Mouse (Mus musculus): Measurements from ENCODE around the gene Camsap2. TPM values are rescaled to one million over a fixed set of nuclear protein-coding genes. Genes with fewer than 3 reads are reported as not detected.

Camsap2 gene
- polyA plus RNA-seq, 1 experiment from 2014 or later: 9.0 TPM

DNA sequence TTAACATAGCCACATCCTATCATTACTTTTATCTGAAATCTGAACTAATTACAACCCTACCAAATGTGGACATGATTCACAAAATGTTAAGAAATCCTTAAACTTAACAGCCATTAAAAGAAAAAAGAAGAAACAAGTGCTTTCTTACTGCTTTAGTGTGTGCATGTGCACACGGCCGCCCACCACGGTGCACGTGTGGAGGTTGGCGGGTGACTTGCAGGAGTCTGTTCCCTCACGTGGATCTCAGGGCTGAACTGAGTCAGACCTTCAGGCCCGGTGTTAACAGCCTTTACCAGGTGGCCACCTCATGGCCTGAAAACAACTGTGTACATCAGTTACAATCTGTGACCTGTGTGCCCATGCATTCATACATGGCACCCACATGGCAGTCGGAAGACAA, 68.5 kb downstream of the Camsap2 start:
- H3K36me3 ChIP-seq (ENCODE audit: insufficient read depth, low read length): peaks cover 75% of the 10 kb centered on the region
- no peak for ATAC-seq (ENCODE audit: low FRiP score, low TSS enrichment)
- WGBS: 90% methylated on average over 8 of the region's 8 CpGs
- no peak overlapping the region for H3K4me3 ChIP-seq (ENCODE audit: low read length)
- H3K9ac ChIP-seq (replicated peaks; ENCODE audit: low read length): no peak overlapping the region
- no peaks in the 10 kb centered on the region for H3K27me3 ChIP-seq (ENCODE audit: insufficient read depth, low read length)
- no peak overlapping the region for H3K27ac ChIP-seq (ENCODE audit: low read length)
- H3K4me2 ChIP-seq (replicated peaks; ENCODE audit: low read depth, low read length): no peak overlapping the region
- no peaks in the 10 kb centered on the region for H3K9me3 ChIP-seq (ENCODE audit: low read length)
- no peaks in the 10 kb centered on the region for H3K4me1 ChIP-seq (ENCODE audit: insufficient read depth, low read length)

GRCm38 (mm10) chr1:136268224-136268623, 77.7 kb downstream of the Camsap2 start:
- Histone ChIP-seq H3K36me3 (ENCODE audit: insufficient read depth, low read length) (peaks cover 28% of the 10 kb centered on the region), H3K27ac (ENCODE audit: low read length) (no peak overlapping the region), H3K9ac (replicated peaks; ENCODE audit: low read length) (no peak overlapping the region), H3K4me2 (replicated peaks; ENCODE audit: low read depth, low read length) (no peak overlapping the region), H3K27me3 (ENCODE audit: insufficient read depth, low read length) (no peaks in the 10 kb centered on the region), H3K4me1 (ENCODE audit: insufficient read depth, low read length) (no peaks in the 10 kb centered on the region), H3K9me3 (ENCODE audit: low read length) (no peaks in the 10 kb centered on the region), H3K4me3 (ENCODE audit: low read length) (no peak overlapping the region)
- 86% methylated on average over 7 of the region's 7 CpGs for WGBS
- ATAC-seq (ENCODE audit: low FRiP score, low TSS enrichment): no peak

GRCm38 (mm10) chr1:136266127-136266526, 79.8 kb downstream of the Camsap2 start:
- Histone ChIP-seq H3K4me1 (ENCODE audit: insufficient read depth, low read length) (no peaks in the 10 kb centered on the region), H3K4me2 (replicated peaks; ENCODE audit: low read depth, low read length) (no peak overlapping the region), H3K9me3 (ENCODE audit: low read length) (no peaks in the 10 kb centered on the region), H3K27me3 (ENCODE audit: insufficient read depth, low read length) (peaks cover 18% of the 10 kb centered on the region), H3K36me3 (ENCODE audit: insufficient read depth, low read length) (peaks cover 12% of the 10 kb centered on the region; the same call in 1 of the 2 replicates), H3K9ac (replicated peaks; ENCODE audit: low read length) (no peak overlapping the region), H3K4me3 (ENCODE audit: low read length) (no peak overlapping the region), H3K27ac (ENCODE audit: low read length) (no peak overlapping the region)
- WGBS: 45% methylated on average over 6 of the region's 6 CpGs
- ATAC-seq (ENCODE audit: low FRiP score, low TSS enrichment): no peak

- Histone ChIP-seq H3K27ac (ENCODE audit: low read length) (no peak overlapping the region), H3K9ac (replicated peaks; ENCODE audit: low read length) (no peak overlapping the region), H3K9me3 (ENCODE audit: low read length) (no peaks in the 10 kb centered on the region), H3K27me3 (ENCODE audit: insufficient read depth, low read length) (peaks cover 46% of the 10 kb centered on the region), H3K4me3 (ENCODE audit: low read length) (no peak overlapping the region), H3K4me2 (replicated peaks; ENCODE audit: low read depth, low read length) (no peak overlapping the region), H3K36me3 (ENCODE audit: insufficient read depth, low read length) (peaks cover 4% of the 10 kb centered on the region; the same call in 1 of the 2 replicates), H3K4me1 (ENCODE audit: insufficient read depth, low read length) (peaks cover 12% of the 10 kb centered on the region)
- no peak for ATAC-seq (ENCODE audit: low FRiP score, low TSS enrichment)
- WGBS: 86% methylated on average over 5 of the region's 5 CpGs
These were observed 82.5 kb downstream of the Camsap2 start for GRCm38 (mm10) chr1:136263355-136263754.

GRCm38 (mm10) chr1:136260635-136261238, 85.2 kb downstream of the Camsap2 start, which contains the start of gene Gpr25:
Gene Gpr25, minus strand, starts transcription at chr1:136260873.
- Histone ChIP-seq H3K4me2 (replicated peaks; ENCODE audit: low read depth, low read length) (peak within 1 kb of the TSS; percentile 94), H3K27ac (ENCODE audit: low read length) (no peak within 1 kb of the TSS), H3K27me3 (ENCODE audit: insufficient read depth, low read length) (peaks cover 65% of the 10 kb centered on the region), H3K4me3 (ENCODE audit: low read length) (peak within 1 kb of the TSS; percentile 58), H3K9ac (replicated peaks; ENCODE audit: low read length) (peak within 1 kb of the TSS; percentile 59), H3K4me1 (ENCODE audit: insufficient read depth, low read length) (peaks cover 12% of the 10 kb centered on the region), H3K9me3 (ENCODE audit: low read length) (no peaks in the 10 kb centered on the region), H3K36me3 (ENCODE audit: insufficient read depth, low read length) (no peaks in the 10 kb centered on the region)
- peak; percentile 52; the same call in 1 of the 2 replicates for ATAC-seq (ENCODE audit: low FRiP score, low TSS enrichment)
- WGBS: 8% methylated on average over 28 of the region's 28 CpGs

- Histone ChIP-seq H3K4me2 (replicated peaks; ENCODE audit: low read depth, low read length) (peak overlapping the region; percentile 94), H3K9ac (replicated peaks; ENCODE audit: low read length) (peak overlapping the region; percentile 59), H3K4me1 (ENCODE audit: insufficient read depth, low read length) (peaks cover 12% of the 10 kb centered on the region), H3K9me3 (ENCODE audit: low read length) (no peaks in the 10 kb centered on the region), H3K27me3 (ENCODE audit: insufficient read depth, low read length) (peaks cover 68% of the 10 kb centered on the region), H3K27ac (ENCODE audit: low read length) (no peak overlapping the region), H3K4me3 (ENCODE audit: low read length) (peak overlapping the region; percentile 58), H3K36me3 (ENCODE audit: insufficient read depth, low read length) (no peaks in the 10 kb centered on the region)
- WGBS: under 1% methylated on average over 89 of the region's 95 CpGs
- peak; percentile 81 for ATAC-seq (ENCODE audit: low FRiP score, low TSS enrichment)
These were observed 85.8 kb downstream of the Camsap2 start for GRCm38 (mm10) chr1:136259893-136260634.

DNA sequence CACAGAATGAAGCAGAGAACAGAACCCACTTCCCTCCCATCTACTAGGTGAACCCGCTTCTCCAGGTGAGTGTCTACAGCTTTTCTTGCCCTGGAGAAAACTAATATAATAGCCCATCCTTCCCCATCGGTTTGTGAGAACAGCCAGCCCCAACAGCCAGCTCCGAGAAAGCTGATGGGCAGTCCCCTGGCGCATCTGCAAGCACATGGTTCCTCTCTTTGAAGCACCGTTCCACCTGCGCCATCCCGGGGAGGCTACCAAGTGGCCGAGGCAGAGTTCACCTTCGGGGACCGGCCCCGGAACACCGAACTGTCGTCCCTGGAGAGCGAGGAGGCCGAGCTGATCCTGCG, 86.4 kb downstream of the Camsap2 start:
- Histone ChIP-seq H3K4me3 (ENCODE audit: low read length) (peak overlapping the region; percentile 58), H3K4me2 (replicated peaks; ENCODE audit: low read depth, low read length) (peak overlapping the region; percentile 94), H3K36me3 (ENCODE audit: insufficient read depth, low read length) (no peaks in the 10 kb centered on the region), H3K4me1 (ENCODE audit: insufficient read depth, low read length) (peaks cover 12% of the 10 kb centered on the region), H3K9ac (replicated peaks; ENCODE audit: low read length) (no peak overlapping the region), H3K27me3 (ENCODE audit: insufficient read depth, low read length) (peaks cover 68% of the 10 kb centered on the region), H3K9me3 (ENCODE audit: low read length) (no peaks in the 10 kb centered on the region), H3K27ac (ENCODE audit: low read length) (no peak overlapping the region)
- WGBS: 4% methylated on average over 16 of the region's 16 CpGs
- peak; percentile 19; the same call in 1 of the 2 replicates for ATAC-seq (ENCODE audit: low FRiP score, low TSS enrichment)

GRCm38 (mm10) chr1:136258495-136258894, 87.4 kb downstream of the Camsap2 start:
- peaks cover 68% of the 10 kb centered on the region for H3K27me3 ChIP-seq (ENCODE audit: insufficient read depth, low read length)

DNA sequence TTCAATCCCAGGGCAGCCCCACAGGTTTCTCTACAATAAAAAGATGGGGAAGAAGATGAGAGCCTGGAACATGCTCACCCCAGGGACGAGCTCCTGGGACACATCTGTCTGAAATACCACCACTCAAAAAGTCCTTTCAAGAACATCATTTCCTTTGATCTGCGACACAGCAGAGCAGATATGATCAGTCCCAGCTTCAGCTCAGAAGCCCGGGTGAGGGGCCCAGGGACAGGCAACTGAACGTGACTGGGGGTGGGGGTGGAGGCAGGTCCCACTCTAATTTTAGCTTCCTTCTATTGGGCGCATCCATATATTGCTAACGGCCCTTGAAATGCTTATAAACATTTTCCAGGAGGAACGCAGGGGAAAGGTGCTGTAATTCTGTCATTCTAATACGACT, 90.2 kb downstream of the Camsap2 start:
- Histone ChIP-seq H3K27me3 (ENCODE audit: insufficient read depth, low read length) (peaks cover 45% of the 10 kb centered on the region), H3K4me3 (ENCODE audit: low read length) (no peak overlapping the region), H3K9me3 (ENCODE audit: low read length) (no peaks in the 10 kb centered on the region), H3K9ac (replicated peaks; ENCODE audit: low read length) (no peak overlapping the region), H3K36me3 (ENCODE audit: insufficient read depth, low read length) (no peaks in the 10 kb centered on the region), H3K27ac (ENCODE audit: low read length) (no peak overlapping the region), H3K4me1 (ENCODE audit: insufficient read depth, low read length) (peaks cover 10% of the 10 kb centered on the region), H3K4me2 (replicated peaks; ENCODE audit: low read depth, low read length) (no peak overlapping the region)
- 38% methylated on average over 8 of the region's 8 CpGs for WGBS
- no peak for ATAC-seq (ENCODE audit: low FRiP score, low TSS enrichment)

More at GRCm38 (mm10) chr1:136258495-136258894, 87.4 kb downstream of the Camsap2 start:
- no peak overlapping the region for H3K4me3 ChIP-seq (ENCODE audit: low read length)
- H3K4me1 ChIP-seq (ENCODE audit: insufficient read depth, low read length): peaks cover 12% of the 10 kb centered on the region
- no peak for ATAC-seq (ENCODE audit: low FRiP score, low TSS enrichment)
- no peaks in the 10 kb centered on the region for H3K9me3 ChIP-seq (ENCODE audit: low read length)
- H3K36me3 ChIP-seq (ENCODE audit: insufficient read depth, low read length): no peaks in the 10 kb centered on the region
- H3K9ac ChIP-seq (replicated peaks; ENCODE audit: low read length): no peak overlapping the region
- no peak overlapping the region for H3K27ac ChIP-seq (ENCODE audit: low read length)
- WGBS: 71% methylated on average over 9 of the region's 9 CpGs
- H3K4me2 ChIP-seq (replicated peaks; ENCODE audit: low read depth, low read length): no peak overlapping the region

GRCm38 (mm10) chr1:136255174-136255573, 90.7 kb downstream of the Camsap2 start:
- Histone ChIP-seq H3K36me3 (ENCODE audit: insufficient read depth, low read length) (no peaks in the 10 kb centered on the region), H3K4me3 (ENCODE audit: low read length) (no peak overlapping the region), H3K9me3 (ENCODE audit: low read length) (no peaks in the 10 kb centered on the region), H3K4me2 (replicated peaks; ENCODE audit: low read depth, low read length) (no peak overlapping the region), H3K4me1 (ENCODE audit: insufficient read depth, low read length) (peaks cover 6% of the 10 kb centered on the region), H3K9ac (replicated peaks; ENCODE audit: low read length) (no peak overlapping the region), H3K27ac (ENCODE audit: low read length) (no peak overlapping the region), H3K27me3 (ENCODE audit: insufficient read depth, low read length) (peaks cover 40% of the 10 kb centered on the region)
- ATAC-seq (ENCODE audit: low FRiP score, low TSS enrichment): no peak
- WGBS: 37% methylated on average over 6 of the region's 6 CpGs
